Mouse (Mus musculus) stomach, embryonic 16.5 days (tissue): Measurements from ENCODE around the gene Clstn3. TPM values are rescaled to one million over a fixed set of nuclear protein-coding genes. Genes with fewer than 3 reads are reported as not detected.

ENCODE experiments used
- ATAC-seq: fragments of 200-750 bp; cut with Nextera tagmentation; 2 replicates; pipeline ENCODE4 v1.8.0; 2017; ENCODE audit warnings: moderate number of reproducible peaks, moderate TSS enrichment; ENCODE audit not compliant: insufficient read depth, low FRiP score
- H3K27ac ChIP-seq: fragments of 300-500 bp; sonication (generic); 2 replicates; pipeline ENCODE4 v1.5.1; 2014; ENCODE audit warnings: low read length
- H3K27me3 ChIP-seq: fragments of 300-500 bp; sonication (generic); 2 replicates; pipeline ENCODE4 v1.6.1; 2014; ENCODE audit warnings: low read length, control low read depth, mixed read lengths; ENCODE audit not compliant: control insufficient read depth, insufficient read depth
- H3K36me3 ChIP-seq: fragments of 300-500 bp; sonication (generic); 2 replicates; pipeline ENCODE4 v1.6.1; 2014; ENCODE audit warnings: low read length; ENCODE audit not compliant: control insufficient read depth, insufficient read depth
- H3K4me1 ChIP-seq: fragments of 300-500 bp; sonication (generic); 2 replicates; pipeline ENCODE4 v1.6.1; 2014; ENCODE audit warnings: low read length, control low read depth, mixed read lengths; ENCODE audit not compliant: control insufficient read depth, insufficient read depth
- H3K4me2 ChIP-seq: fragments of 300-500 bp; sonication (generic); 2 replicates; pipeline ENCODE4 v1.6.1; 2014; ENCODE audit warnings: low read depth, low read length, mixed read lengths
- H3K4me3 ChIP-seq: fragments of 300-500 bp; sonication (generic); replicated peaks from 2 replicates; pipeline ENCODE4 v1.5.1; 2014; ENCODE audit warnings: mild to moderate bottlenecking, low read length
- H3K9ac ChIP-seq: fragments of 300-500 bp; sonication (generic); 2 replicates; pipeline ENCODE4 v1.6.1; 2014; ENCODE audit warnings: low read length
- H3K9me3 ChIP-seq: fragments of 300-500 bp; sonication (generic); replicated peaks from 2 replicates; pipeline ENCODE4 v1.6.1; 2016; ENCODE audit warnings: low read length, control low read depth; ENCODE audit not compliant: control insufficient read depth
- WGBS: fragments of 180-500 bp; shearing (Covaris S2); extraction: QIAGEN DNeasy Blood & Tissue Kit; methylation state at CpG from one replicate; pipeline ENCODE4 v1.1.7; 2014; 5-methylcytosine and 5-hydroxymethylcytosine counted together
- polyA plus RNA-seq: library from polyadenylated mRNA; unstranded; fragments of >200 nt; fragmentation: Nextera tagmentation; extraction: Ambion mirVana; gene quantifications from 2 replicates; pipeline ENCODE4 v1.2.1, GENCODE M21; 2015

Clstn3 gene
- polyA plus RNA-seq, 1 experiment from 2014 or later, result 5.9 TPM

- H3K9me3 ChIP-seq, result no peaks in the 10 kb centered on the region
- H3K9ac ChIP-seq, result no peak overlapping the region
- H3K36me3 ChIP-seq, result no peaks in the 10 kb centered on the region
- no peak for ATAC-seq
- 93% methylated on average over 9 of the region's 9 CpGs for WGBS
- H3K4me1 ChIP-seq, result no peaks in the 10 kb centered on the region
- no peak overlapping the region for H3K4me2 ChIP-seq
- H3K4me3 ChIP-seq, result no peak overlapping the region
- H3K27me3 ChIP-seq, result no peaks in the 10 kb centered on the region
- no peak overlapping the region for H3K27ac ChIP-seq
These were observed 18.1 kb downstream of the Clstn3 start for GRCm38 (mm10) chr6:124446459-124446858.

GRCm38 (mm10) chr6:124446024-124446423 lies 18.6 kb downstream of the Clstn3 start:
- Histone ChIP-seq H3K9ac (no peak overlapping the region), H3K4me2 (no peak overlapping the region), H3K4me1 (no peaks in the 10 kb centered on the region), H3K27ac (no peak overlapping the region), H3K27me3 (no peaks in the 10 kb centered on the region), H3K36me3 (no peaks in the 10 kb centered on the region), H3K4me3 (no peak overlapping the region), H3K9me3 (no peaks in the 10 kb centered on the region)
- 74% methylated on average over 2 of the region's 2 CpGs for WGBS
- no peak for ATAC-seq

GRCm38 (mm10) chr6:124443338-124443737 lies 21.3 kb downstream of the Clstn3 start:
- Histone ChIP-seq H3K36me3 (no peaks in the 10 kb centered on the region), H3K9ac (no peak overlapping the region), H3K27ac (no peak overlapping the region), H3K4me2 (no peak overlapping the region), H3K4me3 (no peak overlapping the region), H3K4me1 (no peaks in the 10 kb centered on the region), H3K27me3 (no peaks in the 10 kb centered on the region), H3K9me3 (no peaks in the 10 kb centered on the region)
- WGBS, result 75% methylated on average over 2 of the region's 2 CpGs
- ATAC-seq, result no peak

- Histone ChIP-seq H3K27me3 (no peaks in the 10 kb centered on the region), H3K4me3 (no peak overlapping the region), H3K36me3 (no peaks in the 10 kb centered on the region), H3K4me2 (no peak overlapping the region), H3K9ac (no peak overlapping the region), H3K9me3 (no peaks in the 10 kb centered on the region), H3K4me1 (no peaks in the 10 kb centered on the region), H3K27ac (no peak overlapping the region)
- 80% methylated on average over 7 of the region's 7 CpGs for WGBS
- ATAC-seq, result no peak
These were observed 28.3 kb downstream of the Clstn3 start for GRCm38 (mm10) chr6:124436245-124436644.

GRCm38 (mm10) chr6:124435173-124435572 lies 29.4 kb downstream of the Clstn3 start:
- Histone ChIP-seq H3K27me3 (no peaks in the 10 kb centered on the region), H3K27ac (no peak overlapping the region), H3K9me3 (no peaks in the 10 kb centered on the region), H3K4me2 (no peak overlapping the region), H3K4me1 (no peaks in the 10 kb centered on the region), H3K4me3 (no peak overlapping the region), H3K9ac (no peak overlapping the region), H3K36me3 (no peaks in the 10 kb centered on the region)
- WGBS, result 72% methylated on average over 5 of the region's 5 CpGs
- ATAC-seq, result no peak

GRCm38 (mm10) chr6:124433688-124434324 lies 30.8 kb downstream of the Clstn3 start:
- ATAC-seq, result no peak
- no peaks in the 10 kb centered on the region for H3K9me3 ChIP-seq
- no peaks in the 10 kb centered on the region for H3K4me1 ChIP-seq
- H3K4me2 ChIP-seq, result no peak overlapping the region
- H3K27ac ChIP-seq, result no peak overlapping the region
- WGBS, result 81% methylated on average over 8 of the region's 8 CpGs
- H3K4me3 ChIP-seq, result no peak overlapping the region
- no peaks in the 10 kb centered on the region for H3K27me3 ChIP-seq
- H3K9ac ChIP-seq, result no peak overlapping the region
- H3K36me3 ChIP-seq, result no peaks in the 10 kb centered on the region

- Histone ChIP-seq H3K4me1 (no peaks in the 10 kb centered on the region), H3K4me3 (no peak overlapping the region), H3K9ac (no peak overlapping the region), H3K9me3 (no peaks in the 10 kb centered on the region), H3K36me3 (no peaks in the 10 kb centered on the region), H3K4me2 (no peak overlapping the region), H3K27ac (no peak overlapping the region), H3K27me3 (no peaks in the 10 kb centered on the region)
- ATAC-seq, result peak; percentile 11
- WGBS, result 50% methylated on average over 8 of the region's 8 CpGs
These were observed 33.7 kb downstream of the Clstn3 start for GRCm38 (mm10) chr6:124430784-124431495.

- no peak overlapping the region for H3K4me3 ChIP-seq
- no peaks in the 10 kb centered on the region for H3K9me3 ChIP-seq
- no peaks in the 10 kb centered on the region for H3K36me3 ChIP-seq
- H3K4me1 ChIP-seq, result no peaks in the 10 kb centered on the region
- no peak overlapping the region for H3K27ac ChIP-seq
- ATAC-seq, result no peak
- no peak overlapping the region for H3K9ac ChIP-seq
- H3K4me2 ChIP-seq, result no peak overlapping the region
- WGBS, result 66% methylated on average over 3 of the region's 3 CpGs
- no peaks in the 10 kb centered on the region for H3K27me3 ChIP-seq
These were observed 34.2 kb downstream of the Clstn3 start for GRCm38 (mm10) chr6:124430379-124430778.

GRCm38 (mm10) chr6:124427791-124428576 lies 36.6 kb downstream of the Clstn3 start:
- Histone ChIP-seq H3K9me3 (no peaks in the 10 kb centered on the region), H3K9ac (no peak overlapping the region), H3K4me3 (no peak overlapping the region), H3K4me2 (no peak overlapping the region), H3K36me3 (no peaks in the 10 kb centered on the region), H3K27me3 (no peaks in the 10 kb centered on the region), H3K4me1 (no peaks in the 10 kb centered on the region), H3K27ac (no peak overlapping the region)
- ATAC-seq, result no peak
- WGBS, result 57% methylated on average over 6 of the region's 6 CpGs
